Mouse (Mus musculus) embryonic facial prominence, embryonic 11.5 days (tissue): ENCODE results near the gene Sufu. TPM values are rescaled to one million over a fixed set of nuclear protein-coding genes. Genes with fewer than 3 reads are reported as not detected.

ENCODE experiments used
- ATAC-seq: fragments of 200-750 bp; cut with Nextera tagmentation; replicated peaks from 2 replicates; pipeline ENCODE4 v1.8.0; 2017; ENCODE audit warnings: low read depth; ENCODE audit not compliant: insufficient number of reproducible peaks, low FRiP score, low TSS enrichment
- DNase-seq: peaks from one replicate; pipeline ENCODE4 v3.0.0-alpha.2; 2015; ENCODE audit warnings: low spot score
- H3K27ac ChIP-seq: fragments of 300-500 bp; sonication (generic); replicated peaks from 2 replicates; pipeline ENCODE4 v1.5.1; 2014; ENCODE audit warnings: mild to moderate bottlenecking, low read depth, low read length, control low read depth
- H3K27me3 ChIP-seq: fragments of 300-500 bp; sonication (generic); 2 replicates; pipeline ENCODE4 v1.6.1; 2014; ENCODE audit warnings: mild to moderate bottlenecking, low read length, moderate library complexity, mixed read lengths; ENCODE audit not compliant: control insufficient read depth, insufficient read depth
- H3K36me3 ChIP-seq: fragments of 300-500 bp; sonication (generic); replicated peaks from 2 replicates; pipeline ENCODE4 v1.6.1; 2014; ENCODE audit warnings: low read depth, mild to moderate bottlenecking, low read length, moderate library complexity, mixed read lengths; ENCODE audit not compliant: control insufficient read depth, insufficient read depth
- H3K4me1 ChIP-seq: fragments of 300-500 bp; sonication (generic); 2 replicates; pipeline ENCODE4 v1.6.1; 2014; ENCODE audit warnings: low read length, mixed read lengths; ENCODE audit not compliant: control insufficient read depth, insufficient read depth
- H3K4me2 ChIP-seq: fragments of 300-500 bp; sonication (generic); 2 replicates; pipeline ENCODE4 v1.6.1; 2014; ENCODE audit warnings: low read depth, mild to moderate bottlenecking, control low read depth, low read length, moderate library complexity
- H3K4me3 ChIP-seq: fragments of 300-500 bp; sonication (generic); 2 replicates; pipeline ENCODE4 v1.5.1; 2014; ENCODE audit warnings: low read depth, low read length, control low read depth
- H3K9ac ChIP-seq: fragments of 300-500 bp; sonication (generic); replicated peaks from 2 replicates; pipeline ENCODE4 v1.6.1; 2014; ENCODE audit warnings: mild to moderate bottlenecking, control low read depth, low read length
- H3K9me3 ChIP-seq: fragments of 300-500 bp; sonication (generic); replicated peaks from 2 replicates; pipeline ENCODE4 v1.6.1; 2016; ENCODE audit warnings: mild to moderate bottlenecking, low read length, inconsistent platforms, mixed read lengths; ENCODE audit not compliant: control insufficient read depth
- WGBS: fragments of 180-500 bp; shearing (Covaris S2); extraction: QIAGEN DNeasy Blood & Tissue Kit; methylation state at CpG from one replicate; pipeline ENCODE4 v1.1.7; 2014; 5-methylcytosine and 5-hydroxymethylcytosine counted together
- polyA plus RNA-seq: library from polyadenylated mRNA; unstranded; fragments of >200 nt; fragmentation: Nextera tagmentation; extraction: Ambion mirVana; gene quantifications from 2 replicates; pipeline ENCODE4 v1.2.1, GENCODE M21; 2014

Gene Sufu
- polyA plus RNA-seq, 1 experiment from 2014 or later: 32.7 TPM

DNA sequence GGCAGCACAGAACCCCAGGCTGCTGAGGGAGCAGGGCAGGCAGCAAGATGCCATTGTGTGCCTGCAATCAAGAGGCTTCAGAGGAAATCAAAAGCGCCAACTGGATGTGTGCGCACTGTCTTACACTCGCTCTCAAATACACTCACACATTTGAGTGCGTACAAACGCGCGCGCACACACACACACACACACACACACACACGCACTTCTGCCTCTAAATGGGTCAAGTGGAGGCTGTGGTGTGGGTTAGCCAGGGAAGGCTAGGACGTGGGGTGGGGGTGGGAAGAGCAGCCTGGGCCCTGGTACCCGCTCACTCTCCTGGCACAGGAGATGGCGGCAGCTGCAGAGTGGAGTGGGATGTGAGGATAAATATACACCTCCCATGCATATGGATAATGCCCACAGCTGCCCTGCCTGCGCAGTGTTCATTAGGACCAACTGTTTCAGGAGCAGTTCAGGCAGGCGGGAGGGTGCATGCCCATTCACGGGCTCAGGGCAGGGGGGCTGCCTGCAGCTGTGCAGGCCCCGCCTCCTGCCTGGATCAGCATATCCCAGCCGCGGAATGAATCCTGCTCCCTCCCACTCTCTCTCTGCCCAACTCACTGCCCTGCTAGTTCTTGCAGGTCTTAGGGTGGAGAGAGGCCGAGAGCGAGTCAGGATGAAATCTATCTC lies 126.9 kb downstream of the Sufu start:
- peak overlapping the region; percentile 65 for H3K27ac ChIP-seq
- no peaks in the 10 kb centered on the region for H3K27me3 ChIP-seq
- H3K4me2 ChIP-seq: peak overlapping the region; percentile 54
- WGBS: 4% methylated on average over 20 of the region's 20 CpGs
- peak overlapping the region; percentile 12; the same call in 1 of the 2 replicates for H3K4me3 ChIP-seq
- H3K9me3 ChIP-seq: no peaks in the 10 kb centered on the region
- no peaks in the 10 kb centered on the region for H3K36me3 ChIP-seq
- DNase-seq (peak; percentile 87), ATAC-seq (peak; percentile 81)
- no peak overlapping the region; the same call in 1 of the 2 replicates for H3K9ac ChIP-seq
- H3K4me1 ChIP-seq: peaks cover 26% of the 10 kb centered on the region

DNA sequence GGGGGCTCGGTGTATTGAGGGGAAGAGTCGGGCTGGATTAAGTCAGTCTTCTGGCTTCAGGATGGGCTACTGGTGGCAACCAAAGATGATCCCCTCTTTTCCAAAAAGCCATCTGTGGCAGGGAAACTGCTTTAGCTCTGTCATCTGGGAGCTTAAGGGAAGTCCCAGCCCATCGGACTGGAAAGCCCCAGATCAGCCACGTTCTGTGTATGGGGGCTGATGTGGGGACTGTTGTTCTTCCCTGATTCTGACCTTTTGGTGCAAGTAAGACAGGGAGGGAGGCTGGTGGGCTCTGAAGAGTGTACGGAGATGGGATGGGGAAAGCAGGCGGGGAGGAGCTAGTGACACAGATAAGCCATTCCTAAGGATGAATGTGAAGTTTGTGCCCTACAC lies 127.5 kb downstream of the Sufu start:
- peak overlapping the region; percentile 12; the same call in 1 of the 2 replicates for H3K4me3 ChIP-seq
- DNase-seq: no peak
- H3K36me3 ChIP-seq: no peaks in the 10 kb centered on the region
- no peak for ATAC-seq
- no peaks in the 10 kb centered on the region for H3K27me3 ChIP-seq
- 5% methylated on average over 6 of the region's 6 CpGs for WGBS
- H3K4me1 ChIP-seq: peaks cover 29% of the 10 kb centered on the region
- H3K9ac ChIP-seq: peak overlapping the region; percentile 35
- H3K27ac ChIP-seq: peak overlapping the region; percentile 65
- peak overlapping the region; percentile 54 for H3K4me2 ChIP-seq
- H3K9me3 ChIP-seq: no peaks in the 10 kb centered on the region

DNA sequence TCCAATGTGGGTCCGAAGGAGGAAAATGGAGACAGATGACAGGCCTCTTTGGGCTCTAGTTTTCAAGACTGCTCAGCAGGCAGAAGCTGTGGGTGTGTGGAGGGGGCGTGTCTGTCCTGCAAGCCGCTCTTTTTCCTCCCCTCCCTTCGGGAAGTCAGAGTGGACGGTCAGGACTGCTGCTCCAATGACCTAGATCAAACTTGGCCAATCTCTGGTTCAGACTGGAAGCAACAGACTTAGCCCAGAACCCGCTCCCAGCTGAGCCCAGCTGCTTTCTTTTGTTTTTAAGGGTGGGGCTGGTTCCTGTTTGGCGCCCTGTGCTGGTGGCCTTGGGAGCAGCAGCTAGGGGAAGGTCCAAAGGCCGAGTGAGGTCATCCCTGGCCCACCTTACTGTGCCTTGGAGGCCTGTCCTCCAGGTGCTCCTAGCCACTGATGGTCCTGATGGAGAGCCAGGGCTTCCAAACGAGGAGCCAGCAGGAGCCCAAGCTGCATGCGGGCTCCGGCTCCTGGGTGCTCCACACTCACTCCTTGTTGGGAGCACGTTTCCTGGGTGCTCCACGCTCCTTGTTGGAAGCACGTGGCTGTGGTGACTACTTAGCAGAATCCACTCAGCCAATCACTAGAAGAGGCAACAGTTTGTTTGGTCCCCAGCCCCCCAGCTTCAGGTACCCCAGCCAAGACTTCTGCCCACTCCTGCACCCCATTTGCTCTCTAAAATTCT lies 128.1 kb downstream of the Sufu start:
- H3K36me3 ChIP-seq: no peaks in the 10 kb centered on the region
- WGBS: 29% methylated on average over 14 of the region's 14 CpGs
- no peak overlapping the region for H3K4me2 ChIP-seq
- H3K27me3 ChIP-seq: no peaks in the 10 kb centered on the region
- no peaks in the 10 kb centered on the region for H3K9me3 ChIP-seq
- no peak overlapping the region for H3K4me3 ChIP-seq
- DNase-seq: peak; percentile 33
- no peak for ATAC-seq
- peak overlapping the region; percentile 35; the same call in 1 of the 2 replicates for H3K9ac ChIP-seq
- H3K27ac ChIP-seq: 0 out of 2 replicates have a peak overlapping the region, but pooled peaks have one; percentile 65
- H3K4me1 ChIP-seq: peaks cover 35% of the 10 kb centered on the region

DNA sequence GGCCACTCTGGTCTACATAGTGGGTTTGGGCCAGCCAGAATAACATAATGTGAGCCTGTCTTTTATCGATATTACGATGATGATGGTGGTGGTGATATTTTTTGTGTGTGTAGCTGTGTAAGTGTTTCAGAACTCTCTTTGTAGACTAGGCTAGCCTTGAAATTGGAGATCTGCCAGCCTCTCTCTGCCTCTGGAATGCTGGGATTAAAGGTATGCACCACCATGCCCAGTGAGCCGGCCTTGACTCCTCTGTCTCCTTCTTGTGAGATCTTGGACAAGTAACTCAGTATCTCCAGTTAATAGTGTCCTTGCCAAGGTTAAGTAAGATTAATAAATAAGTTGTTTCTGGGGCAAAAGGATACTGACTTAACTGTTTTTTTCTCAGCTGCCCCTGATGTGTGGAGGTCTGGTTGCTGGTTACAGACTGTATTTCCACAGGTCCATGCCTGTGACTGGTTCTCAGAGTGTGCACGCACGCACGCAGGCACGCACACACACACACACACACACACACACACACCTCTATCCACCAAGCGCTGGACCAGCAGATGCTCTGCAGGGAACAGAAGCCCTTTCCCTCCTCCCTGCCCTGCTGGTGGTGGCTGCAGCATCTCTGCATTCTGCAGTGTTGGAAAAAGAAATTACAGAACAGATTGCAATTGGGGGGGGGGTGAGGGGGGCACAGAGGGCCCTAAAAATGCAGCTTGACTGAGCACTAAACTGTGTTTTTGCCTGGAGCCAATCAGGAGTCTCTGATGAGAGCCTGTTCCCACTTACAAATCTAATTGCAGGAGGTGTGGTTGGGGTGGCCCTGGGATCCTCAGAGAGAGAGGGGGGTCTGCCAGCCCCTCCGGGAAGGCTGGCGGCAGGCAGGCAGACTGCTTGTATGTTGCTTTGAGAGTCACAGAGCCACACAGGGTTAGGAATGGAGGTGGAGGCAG lies 129.3 kb downstream of the Sufu start:
- Histone ChIP-seq H3K4me2 (no peak overlapping the region), H3K9me3 (no peaks in the 10 kb centered on the region), H3K9ac (no peak overlapping the region), H3K27ac (0 out of 2 replicates have a peak overlapping the region, but pooled peaks have one; percentile 16), H3K27me3 (no peaks in the 10 kb centered on the region), H3K36me3 (no peaks in the 10 kb centered on the region), H3K4me3 (no peak overlapping the region), H3K4me1 (peaks cover 44% of the 10 kb centered on the region)
- no peak for DNase-seq
- no peak for ATAC-seq
- 53% methylated on average over 10 of the region's 10 CpGs for WGBS

DNA sequence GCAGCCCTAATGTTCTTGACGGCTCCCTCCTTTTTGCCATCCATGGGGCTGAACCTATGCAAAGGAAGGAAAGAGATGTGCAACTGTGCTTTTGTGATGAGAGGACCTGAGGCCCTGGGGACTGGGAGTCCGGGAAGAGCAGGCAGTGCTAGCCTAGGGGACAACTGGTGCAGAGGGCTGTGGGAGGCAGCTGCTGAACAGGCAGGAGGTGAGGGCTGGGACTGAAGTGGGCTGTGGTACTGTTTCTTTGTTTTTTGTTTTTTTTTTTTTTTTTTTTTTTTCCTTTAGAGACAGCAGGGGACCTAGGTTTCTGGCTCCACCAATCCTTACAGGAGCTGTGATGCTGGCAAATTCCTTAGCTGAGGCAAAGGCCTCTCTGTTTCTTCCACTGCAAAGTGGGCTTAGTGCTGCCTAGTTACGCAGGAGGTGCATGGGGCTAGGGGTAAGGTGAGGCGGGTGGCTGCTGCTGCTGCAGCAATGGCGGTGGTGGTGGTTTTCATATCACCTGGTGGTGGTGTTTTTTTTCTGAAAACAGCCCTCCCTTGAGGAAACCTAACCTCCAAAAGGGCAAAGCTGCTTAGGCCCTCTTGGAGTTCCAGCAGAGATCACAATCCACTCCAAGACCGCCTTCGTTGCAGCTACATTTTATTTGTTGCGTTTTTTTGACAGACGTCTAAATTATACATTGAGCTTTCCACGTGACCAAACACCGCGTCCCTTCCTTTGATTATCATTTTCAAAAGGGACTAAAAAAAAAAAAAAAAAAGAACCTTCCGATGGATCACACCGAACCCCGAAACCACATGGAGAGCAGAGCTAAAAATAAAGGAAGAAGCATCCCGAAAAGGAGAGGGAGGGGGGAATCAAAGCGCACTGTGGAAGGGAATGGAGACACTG lies 131.2 kb downstream of the Sufu start:
- Histone ChIP-seq H3K9ac (peak overlapping the region; percentile 5; the same call in 1 of the 2 replicates), H3K36me3 (no peaks in the 10 kb centered on the region), H3K4me2 (peak overlapping the region; percentile 57), H3K9me3 (no peaks in the 10 kb centered on the region), H3K4me3 (no peak overlapping the region), H3K27ac (no peak overlapping the region), H3K4me1 (peaks cover 57% of the 10 kb centered on the region), H3K27me3 (no peaks in the 10 kb centered on the region)
- DNase-seq: no peak
- no peak for ATAC-seq
- WGBS: 11% methylated on average over 17 of the region's 17 CpGs

DNA sequence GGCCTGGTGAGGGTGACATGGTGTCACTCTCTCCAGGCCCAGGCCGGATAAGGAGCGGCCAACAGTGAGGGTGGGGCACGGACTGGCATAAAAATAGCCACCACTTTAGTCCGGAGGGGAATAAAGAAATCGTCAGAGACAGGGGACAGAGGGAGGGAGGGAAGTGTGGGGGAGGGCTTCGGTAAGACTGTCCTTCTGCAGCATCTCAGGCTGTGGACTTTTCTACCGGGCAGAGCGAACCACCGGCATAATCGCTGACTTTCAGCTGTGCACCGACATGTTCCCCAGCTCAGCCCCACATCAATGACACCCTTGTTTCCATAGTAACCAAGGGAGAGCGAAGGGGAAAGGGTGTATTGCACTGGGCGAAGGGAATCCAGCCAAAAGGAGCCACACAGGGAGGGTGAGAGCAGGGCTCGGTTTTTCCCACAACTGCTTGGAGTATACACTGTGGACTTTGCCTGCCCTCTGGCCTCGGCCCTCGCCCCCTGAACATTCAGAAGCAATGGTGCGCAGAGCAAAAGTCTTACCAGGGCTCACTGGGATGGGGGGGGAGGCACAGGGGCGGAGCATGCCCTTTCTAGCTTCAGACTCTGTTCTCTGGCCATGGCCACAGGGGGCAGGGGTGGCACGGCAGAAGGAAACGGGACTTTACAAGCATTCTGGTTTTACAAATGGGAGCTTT lies 132.0 kb downstream of the Sufu start:
- Histone ChIP-seq H3K9me3 (no peaks in the 10 kb centered on the region), H3K27me3 (no peaks in the 10 kb centered on the region), H3K36me3 (no peaks in the 10 kb centered on the region), H3K27ac (peak overlapping the region; percentile 87), H3K9ac (peak overlapping the region; percentile 35), H3K4me1 (peaks cover 54% of the 10 kb centered on the region), H3K4me3 (peak overlapping the region; percentile 15), H3K4me2 (peak overlapping the region; percentile 57)
- peak; percentile 69 for ATAC-seq
- under 1% methylated on average over 20 of the region's 20 CpGs for WGBS
- DNase-seq: peak; percentile 69
